Mouse (Mus musculus): ENCODE measurements around the gene Bckdhb. TPM values are rescaled to one million over a fixed set of nuclear protein-coding genes. Genes with fewer than 3 reads are reported as not detected.
"Not testable (repeated sequence)": the region's sequence is repeated elsewhere in the genome, so short reads cannot be mapped to it uniquely, and the experiment has no call there.

Bckdhb gene
- polyA plus RNA-seq, 1 experiment: not detected

- no peak for TF ChIP-seq POLR2A (IDR thresholded peaks at IDR 0.05; ENCODE audit: insufficient read depth, low read depth, low read length)
- TF ChIP-seq CTCF (IDR thresholded peaks at IDR 0.05; ENCODE audit: insufficient read depth, low read depth, low read length): no peak
- H3K4me1 ChIP-seq (ENCODE audit: control insufficient read depth, insufficient read depth, low read length): no peaks in the 10 kb centered on the region
- WGBS: 77% methylated on average over 7 of the region's 7 CpGs
- H3K4me3 ChIP-seq (ENCODE audit: insufficient read depth, low read depth, low read length): no peak overlapping the region
- H3K27ac ChIP-seq (ENCODE audit: insufficient read depth, low read depth, low read length): no peak overlapping the region
Observed at GRCm38 (mm10) chr9:83981234-83981633, 56.3 kb downstream of the Bckdhb start.

DNA sequence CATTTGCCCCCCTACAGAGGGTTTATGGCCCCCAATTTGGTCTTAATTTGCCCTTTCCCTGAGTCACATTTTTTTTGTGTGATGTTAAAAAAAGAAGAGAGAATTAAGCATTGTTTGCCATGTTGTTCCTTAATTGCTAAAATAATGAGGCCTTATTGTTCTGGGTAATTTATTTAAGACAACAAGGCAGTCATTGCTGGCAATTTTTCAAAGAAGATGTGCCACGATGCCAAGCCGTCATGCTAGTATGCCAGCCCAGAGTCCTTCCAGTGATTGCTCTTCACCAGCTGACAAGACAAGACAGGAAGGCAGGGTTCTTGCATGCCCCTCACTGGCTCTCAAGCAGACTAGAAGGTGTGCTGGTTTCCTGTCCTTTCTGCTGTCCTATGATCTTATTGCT lies 84.0 kb downstream of the Bckdhb start:
- H3K27ac ChIP-seq (ENCODE audit: insufficient read depth, low read depth, low read length): no peak overlapping the region
- no peak overlapping the region for H3K4me3 ChIP-seq (ENCODE audit: insufficient read depth, low read depth, low read length)
- TF ChIP-seq CTCF (IDR thresholded peaks at IDR 0.05; ENCODE audit: insufficient read depth, low read depth, low read length): no peak
- TF ChIP-seq POLR2A (IDR thresholded peaks at IDR 0.05; ENCODE audit: insufficient read depth, low read depth, low read length): no peak
- WGBS: 57% methylated on average over 2 of the region's 2 CpGs
- no peaks in the 10 kb centered on the region for H3K4me1 ChIP-seq (ENCODE audit: control insufficient read depth, insufficient read depth, low read length)

GRCm38 (mm10) chr9:84011146-84011545 lies 86.2 kb downstream of the Bckdhb start:
- Histone ChIP-seq H3K4me1 (ENCODE audit: control insufficient read depth, insufficient read depth, low read length) (no peaks in the 10 kb centered on the region), H3K4me3 (ENCODE audit: insufficient read depth, low read depth, low read length) (no peak overlapping the region), H3K27ac (ENCODE audit: insufficient read depth, low read depth, low read length) (no peak overlapping the region)
- TF ChIP-seq POLR2A (IDR thresholded peaks at IDR 0.05; ENCODE audit: insufficient read depth, low read depth, low read length) (no peak), CTCF (IDR thresholded peaks at IDR 0.05; ENCODE audit: insufficient read depth, low read depth, low read length) (no peak)

- H3K4me1 ChIP-seq (ENCODE audit: control insufficient read depth, insufficient read depth, low read length); H3K27ac ChIP-seq (ENCODE audit: insufficient read depth, low read depth, low read length); H3K4me3 ChIP-seq (ENCODE audit: insufficient read depth, low read depth, low read length): not testable (repeated sequence)
- WGBS: 94% methylated on average over 8 of the region's 8 CpGs
Observed at GRCm38 (mm10) chr9:84018141-84018540, 93.2 kb downstream of the Bckdhb start.

GRCm38 (mm10) chr9:84019627-84020026 lies 94.7 kb downstream of the Bckdhb start:
- Histone ChIP-seq H3K4me3 (ENCODE audit: insufficient read depth, low read depth, low read length) (no peak overlapping the region), H3K27ac (ENCODE audit: insufficient read depth, low read depth, low read length) (no peak overlapping the region), H3K4me1 (ENCODE audit: control insufficient read depth, insufficient read depth, low read length) (no peaks in the 10 kb centered on the region)
- no peak for TF ChIP-seq CTCF (IDR thresholded peaks at IDR 0.05; ENCODE audit: insufficient read depth, low read depth, low read length)
- no peak for TF ChIP-seq POLR2A (IDR thresholded peaks at IDR 0.05; ENCODE audit: insufficient read depth, low read depth, low read length)
- 69% methylated on average over 2 of the region's 2 CpGs for WGBS

DNA sequence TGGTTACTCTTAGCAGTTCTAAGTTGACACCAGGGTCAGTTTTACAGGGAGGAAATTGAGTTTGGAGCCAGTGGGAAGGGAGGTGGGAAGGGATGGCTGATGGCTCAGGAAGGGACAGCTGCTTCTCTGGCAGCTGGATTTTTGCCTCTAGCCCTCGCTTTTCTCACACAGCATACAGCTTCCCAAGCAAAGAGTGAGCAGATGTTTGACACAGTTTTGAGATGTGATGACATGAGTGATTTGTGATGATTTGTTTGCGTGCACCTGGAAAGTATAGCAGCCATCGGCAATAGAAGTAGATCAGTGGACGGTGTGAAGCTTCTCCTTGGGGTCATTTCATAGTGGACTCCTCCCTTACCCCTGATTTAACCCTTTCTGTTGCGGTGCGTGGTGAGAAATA lies 96.2 kb downstream of the Bckdhb start:
- no peaks in the 10 kb centered on the region for H3K4me1 ChIP-seq (ENCODE audit: control insufficient read depth, insufficient read depth, low read length)
- H3K4me3 ChIP-seq (ENCODE audit: insufficient read depth, low read depth, low read length): no peak overlapping the region
- no peak for TF ChIP-seq CTCF (IDR thresholded peaks at IDR 0.05; ENCODE audit: insufficient read depth, low read depth, low read length)
- no peak for TF ChIP-seq POLR2A (IDR thresholded peaks at IDR 0.05; ENCODE audit: insufficient read depth, low read depth, low read length)
- no peak overlapping the region for H3K27ac ChIP-seq (ENCODE audit: insufficient read depth, low read depth, low read length)
- 94% methylated on average over 6 of the region's 6 CpGs for WGBS

- H3K27ac ChIP-seq (ENCODE audit: insufficient read depth, low read depth, low read length): no peak overlapping the region
- 87% methylated on average over 2 of the region's 2 CpGs for WGBS
- H3K4me1 ChIP-seq (ENCODE audit: control insufficient read depth, insufficient read depth, low read length): no peaks in the 10 kb centered on the region
- no peak for TF ChIP-seq CTCF (IDR thresholded peaks at IDR 0.05; ENCODE audit: insufficient read depth, low read depth, low read length)
- no peak for TF ChIP-seq POLR2A (IDR thresholded peaks at IDR 0.05; ENCODE audit: insufficient read depth, low read depth, low read length)
- no peak overlapping the region for H3K4me3 ChIP-seq (ENCODE audit: insufficient read depth, low read depth, low read length)
Observed at GRCm38 (mm10) chr9:84028120-84028519, 103.2 kb downstream of the Bckdhb start.

- H3K4me3 ChIP-seq (ENCODE audit: insufficient read depth, low read depth, low read length): no peak overlapping the region
- no peaks in the 10 kb centered on the region for H3K4me1 ChIP-seq (ENCODE audit: control insufficient read depth, insufficient read depth, low read length)
- WGBS: 84% methylated on average over 6 of the region's 6 CpGs
- TF ChIP-seq POLR2A (IDR thresholded peaks at IDR 0.05; ENCODE audit: insufficient read depth, low read depth, low read length) (no peak), CTCF (IDR thresholded peaks at IDR 0.05; ENCODE audit: insufficient read depth, low read depth, low read length) (no peak)
- H3K27ac ChIP-seq (ENCODE audit: insufficient read depth, low read depth, low read length): no peak overlapping the region
Observed at GRCm38 (mm10) chr9:84030691-84031290, 105.8 kb downstream of the Bckdhb start.

DNA sequence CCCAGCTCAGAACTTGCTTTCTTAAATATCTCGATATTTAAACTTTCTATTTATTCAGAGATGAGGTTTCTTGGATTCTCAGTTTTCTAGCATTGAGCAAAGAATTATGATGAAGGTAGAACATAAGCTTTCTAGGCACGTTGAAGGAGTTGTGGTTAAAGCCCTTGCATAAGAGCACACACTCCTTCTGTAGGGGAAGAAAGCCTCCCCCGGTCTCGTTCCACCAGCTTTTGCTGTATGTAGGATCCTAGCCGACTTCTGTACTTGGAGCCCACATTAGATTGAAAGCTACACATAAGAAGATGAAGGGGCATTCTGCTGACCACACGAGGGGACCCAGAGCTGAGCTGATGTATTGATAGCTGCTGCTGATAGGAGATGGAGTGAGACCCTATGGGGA lies 106.5 kb downstream of the Bckdhb start:
- H3K4me1 ChIP-seq (ENCODE audit: control insufficient read depth, insufficient read depth, low read length): no peaks in the 10 kb centered on the region
- TF ChIP-seq CTCF (IDR thresholded peaks at IDR 0.05; ENCODE audit: insufficient read depth, low read depth, low read length): no peak
- TF ChIP-seq POLR2A (IDR thresholded peaks at IDR 0.05; ENCODE audit: insufficient read depth, low read depth, low read length): no peak
- WGBS: 94% methylated on average over 6 of the region's 6 CpGs
- no peak overlapping the region for H3K4me3 ChIP-seq (ENCODE audit: insufficient read depth, low read depth, low read length)
- H3K27ac ChIP-seq (ENCODE audit: insufficient read depth, low read depth, low read length): no peak overlapping the region

All from olfactory bulb, adult 2 months (tissue).